Mouse (Mus musculus) cerebellum, adult 2 months (tissue): ENCODE measurements at regions not wholly inside any gene's neighbourhood (a gene's known extent, or its start where the extent isn't known, plus 50 kb on each side); places are given as distances from the start of the nearest gene placed in this dataset.

Experiments
- DNase-seq, 2 experiments: peaks; one replicate each; pipeline ENCODE4 v3.0.0; 2021
- H3K27ac ChIP-seq: fragments of 200-500 bp; 2 replicates; pipeline ENCODE4 v1.5.1; 2012; ENCODE audit warnings: low read length, control low read depth, inconsistent platforms; ENCODE audit not compliant: insufficient read depth
- H3K27me3 ChIP-seq: fragments of 200-500 bp; 2 replicates; pipeline ENCODE4 v1.6.1; 2012; ENCODE audit warnings: inconsistent platforms, mild to moderate bottlenecking, low read length, moderate library complexity; ENCODE audit not compliant: control insufficient read depth, insufficient read depth
- H3K4me1 ChIP-seq: fragments of 200-500 bp; 2 replicates; pipeline ENCODE4 v1.6.1; 2011; ENCODE audit warnings: low read length; ENCODE audit not compliant: control insufficient read depth, insufficient read depth
- H3K4me3 ChIP-seq: fragments of 200-500 bp; replicated peaks from 2 replicates; pipeline ENCODE3; 2011; ENCODE audit warnings: mild to moderate bottlenecking, low read depth, low read length, control low read depth; ENCODE audit not compliant: insufficient read depth
- CTCF ChIP-seq: fragments of 200-500 bp; IDR thresholded peaks from 2 replicates; pipeline ENCODE4 v1.5.1; 2011; ENCODE audit warnings: low read depth, mild to moderate bottlenecking, control low read depth, low read length, moderate library complexity, borderline replicate concordance; ENCODE audit not compliant: insufficient read depth
- POLR2A ChIP-seq: fragments of 200-500 bp; IDR thresholded peaks from 2 replicates; pipeline ENCODE4 v1.6.1; 2011; ENCODE audit warnings: low read length, control low read depth, borderline replicate concordance; ENCODE audit not compliant: insufficient read depth
- WGBS: fragments of 180-500 bp; shearing (Covaris S2); methylation state at CpG from one replicate; pipeline ENCODE4 v1.1.7; 2018; 5-methylcytosine and 5-hydroxymethylcytosine counted together

DNA sequence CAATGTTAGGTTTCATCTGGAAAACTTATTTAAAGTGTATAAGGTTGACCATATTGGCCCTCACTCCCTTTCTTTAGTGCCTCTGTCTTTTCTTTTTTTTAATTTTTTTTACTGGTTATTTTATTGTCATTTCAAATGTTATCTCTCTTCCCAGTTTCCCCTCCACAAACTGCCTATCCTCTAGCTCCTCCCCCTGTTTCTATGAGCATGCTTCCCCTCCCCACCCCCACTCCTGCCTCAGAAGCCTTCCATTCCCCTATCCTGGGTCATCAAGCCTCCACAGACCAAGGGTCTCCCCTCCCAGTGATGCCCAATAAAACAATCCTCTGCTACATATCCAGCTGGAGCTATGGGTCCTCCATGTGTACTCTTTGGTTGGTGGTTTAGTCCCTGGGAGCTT is 2134.9 kb upstream of the Lrrc6 start:
- H3K27ac ChIP-seq: no peak overlapping the region

DNA sequence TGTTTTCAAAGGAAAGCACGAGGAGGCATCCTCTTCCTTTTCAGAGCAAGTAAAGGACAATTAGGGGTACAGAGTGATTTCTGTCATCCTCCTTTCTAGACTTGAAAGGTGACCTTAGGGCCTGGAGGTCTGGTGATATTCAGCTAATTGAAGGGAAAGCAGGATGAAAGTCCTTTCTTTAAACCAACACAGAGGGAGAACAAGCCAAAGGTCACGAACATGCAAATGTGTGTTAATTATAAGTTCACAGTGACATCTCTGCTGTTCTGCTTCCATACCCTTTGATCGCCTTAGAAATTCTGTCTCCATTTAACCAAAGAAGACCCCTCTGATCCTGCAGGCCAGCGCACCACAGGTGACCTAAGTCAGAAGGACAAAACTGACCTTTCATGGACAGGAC is 2126.3 kb upstream of the Lrrc6 start:
- Histone ChIP-seq H3K4me3 (no peak overlapping the region), H3K4me1 (no peaks in the 10 kb centered on the region), H3K27me3 (no peaks in the 10 kb centered on the region), H3K27ac (no peak overlapping the region)
- no peak for DNase-seq
- no peak for TF ChIP-seq POLR2A
- TF ChIP-seq CTCF: no peak
- WGBS: 58% methylated on average over 4 of the region's 4 CpGs

More for the DNA sequence above, 2134.9 kb upstream of the Lrrc6 start:
- no peak for DNase-seq
- no peak overlapping the region for H3K4me3 ChIP-seq
- H3K27me3 ChIP-seq: no peaks in the 10 kb centered on the region
- no peaks in the 10 kb centered on the region for H3K4me1 ChIP-seq
- TF ChIP-seq CTCF: no peak
- no peak for TF ChIP-seq POLR2A

DNA sequence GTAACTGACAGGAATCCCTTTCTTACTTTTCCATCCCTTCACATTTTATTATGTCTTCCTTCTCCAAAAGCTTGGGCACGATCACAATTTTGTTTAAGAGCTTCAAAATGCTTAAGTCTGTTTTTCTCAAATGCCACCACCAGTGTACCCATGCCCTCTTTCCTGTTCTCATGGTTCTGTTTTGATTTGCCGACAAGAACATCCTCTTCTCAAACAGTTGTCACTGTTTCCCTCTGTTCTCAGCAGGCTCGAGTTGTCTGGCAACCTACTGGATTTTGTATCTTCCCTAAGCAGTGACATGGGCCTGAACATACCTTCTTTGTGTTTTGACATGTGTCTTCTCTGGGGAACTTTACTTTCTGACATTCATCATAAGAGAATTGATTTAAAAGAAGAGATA is 2124.1 kb upstream of the Lrrc6 start:
- no peak overlapping the region for H3K4me3 ChIP-seq
- DNase-seq: no peak
- TF ChIP-seq CTCF: no peak
- TF ChIP-seq POLR2A: no peak
- H3K27ac ChIP-seq: no peak overlapping the region
- 53% methylated on average over 3 of the region's 3 CpGs for WGBS
- H3K27me3 ChIP-seq: no peaks in the 10 kb centered on the region
- H3K4me1 ChIP-seq: no peaks in the 10 kb centered on the region

DNA sequence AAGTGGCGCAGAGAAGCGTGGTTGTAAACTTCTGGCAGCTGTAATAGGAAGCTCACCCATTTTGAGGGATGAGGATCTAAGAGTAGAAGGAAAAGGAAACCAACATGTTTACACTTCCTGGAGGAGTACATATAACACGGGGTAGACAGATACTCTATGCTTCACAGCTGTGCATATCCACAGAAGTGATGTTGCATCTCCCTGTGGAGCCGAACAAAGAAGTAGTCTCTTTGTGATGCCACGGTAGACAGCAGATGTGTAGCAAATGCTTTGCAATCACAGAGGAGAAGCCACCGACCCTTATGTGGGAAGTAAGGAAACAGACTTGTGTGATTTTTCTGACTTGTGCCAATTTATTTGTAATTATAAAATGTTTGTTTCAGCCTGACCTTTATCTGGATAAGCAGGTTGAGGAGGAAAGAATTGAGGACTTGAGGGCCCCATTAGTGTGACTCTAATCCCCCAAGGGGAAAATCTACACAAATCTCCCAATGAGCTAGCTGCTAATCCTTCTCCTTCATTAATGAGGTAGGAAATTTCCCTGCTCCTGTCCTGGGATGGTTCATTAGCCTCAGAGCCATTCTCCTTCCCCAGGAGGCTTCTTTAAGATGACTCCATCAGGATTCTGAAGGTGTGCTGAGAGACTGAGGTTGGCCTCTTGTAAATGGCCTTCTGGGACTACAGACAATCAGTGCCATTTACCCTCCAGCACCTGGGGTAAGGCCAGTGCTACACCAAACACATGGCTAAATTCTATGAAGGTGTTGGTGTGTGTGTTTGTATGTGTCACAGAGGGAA is 2119.9 kb upstream of the Lrrc6 start:
- TF ChIP-seq POLR2A: no peak
- no peak for TF ChIP-seq CTCF
- no peak overlapping the region for H3K4me3 ChIP-seq
- WGBS: 70% methylated on average over 6 of the region's 6 CpGs
- no peak for DNase-seq
- no peaks in the 10 kb centered on the region for H3K27me3 ChIP-seq
- H3K4me1 ChIP-seq: no peaks in the 10 kb centered on the region
- no peak overlapping the region for H3K27ac ChIP-seq

DNA sequence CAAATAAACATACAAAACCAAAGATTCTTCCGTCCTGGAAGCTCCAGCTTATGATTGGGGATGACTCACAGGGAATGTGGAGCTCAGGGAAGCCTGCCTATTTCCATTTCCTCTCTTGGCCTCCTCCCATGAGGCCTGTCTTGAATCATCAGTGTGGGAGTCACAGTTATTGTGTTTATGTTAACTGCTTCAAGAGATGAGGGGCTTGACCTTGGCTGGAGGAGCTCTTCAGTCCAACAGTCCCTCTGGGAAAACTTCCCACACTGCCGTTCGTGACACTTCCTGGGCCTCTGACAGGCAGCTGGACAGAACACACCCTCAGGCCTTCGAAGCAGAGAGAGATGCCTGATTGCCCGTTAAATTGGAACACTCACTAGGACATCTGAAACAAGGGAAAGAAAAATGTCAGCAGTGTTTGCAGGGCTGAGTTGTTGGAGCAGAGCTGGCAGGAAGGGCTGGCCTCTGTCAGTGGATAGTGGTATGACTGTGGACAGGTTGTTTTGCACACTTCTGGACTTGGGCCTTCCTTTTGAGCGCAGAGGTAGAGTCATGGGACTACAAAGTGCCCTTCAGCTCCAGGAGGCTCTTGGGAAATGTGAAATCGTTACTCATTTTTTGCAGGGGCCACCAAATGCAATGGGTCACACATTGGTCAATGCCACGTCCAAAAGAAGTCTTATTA is 2105.5 kb upstream of the Lrrc6 start:
- Histone ChIP-seq H3K4me3 (no peak overlapping the region), H3K4me1 (no peaks in the 10 kb centered on the region), H3K27me3 (no peaks in the 10 kb centered on the region), H3K27ac (no peak overlapping the region)
- WGBS: 50% methylated on average over 8 of the region's 8 CpGs
- no peak for TF ChIP-seq POLR2A
- no peak for TF ChIP-seq CTCF
- DNase-seq: peak in 1 of 2 experiments; percentile 7

DNA sequence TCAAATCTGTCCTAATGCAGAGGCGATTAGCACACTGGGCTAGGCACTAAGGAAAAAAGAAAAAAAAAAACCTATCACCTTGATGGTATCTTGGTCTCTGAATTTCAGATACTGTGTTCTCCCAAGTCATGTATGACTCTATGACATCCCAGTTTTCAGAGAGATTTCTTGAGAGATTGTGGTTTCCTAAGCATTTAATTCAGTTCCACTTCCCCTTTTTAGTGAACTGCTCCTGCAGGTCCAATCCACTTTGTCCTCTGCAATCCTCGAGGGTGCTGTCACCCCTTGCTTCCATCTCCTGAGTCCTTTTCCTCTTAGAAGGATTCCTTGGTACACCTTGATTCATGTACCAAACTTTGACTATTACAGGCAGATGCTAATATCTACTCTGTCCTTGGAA is 2104.8 kb upstream of the Lrrc6 start:
- TF ChIP-seq CTCF: no peak
- no peak for TF ChIP-seq POLR2A
- WGBS: 80% methylated on average over 2 of the region's 2 CpGs
- no peak for DNase-seq
- H3K4me3 ChIP-seq: no peak overlapping the region
- H3K27me3 ChIP-seq: no peaks in the 10 kb centered on the region
- no peak overlapping the region for H3K27ac ChIP-seq
- no peaks in the 10 kb centered on the region for H3K4me1 ChIP-seq

DNA sequence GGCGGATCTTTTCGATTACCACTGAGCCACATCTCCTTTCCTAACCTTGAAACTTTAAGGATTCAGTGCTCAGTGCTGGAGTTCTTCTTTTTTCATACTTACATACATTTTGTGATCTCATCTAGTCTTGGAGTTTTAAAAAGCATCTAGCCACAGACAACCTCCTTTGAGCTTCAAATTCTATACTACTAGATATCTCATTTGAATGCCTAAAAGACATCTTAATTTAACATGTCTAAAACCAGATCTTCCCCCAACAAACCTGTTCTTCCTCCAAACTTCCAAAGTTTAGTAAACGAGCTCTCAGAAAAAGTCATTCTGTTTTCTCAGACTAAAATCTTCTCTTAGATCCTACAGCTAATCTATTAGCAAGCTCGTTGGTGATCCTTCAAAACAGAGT is 2081.5 kb upstream of the Lrrc6 start:
- TF ChIP-seq CTCF (no peak), POLR2A (no peak)
- Histone ChIP-seq H3K27ac (no peak overlapping the region), H3K27me3 (no peaks in the 10 kb centered on the region), H3K4me3 (no peak overlapping the region), H3K4me1 (no peaks in the 10 kb centered on the region)
- 83% methylated on average over 4 of the region's 4 CpGs for WGBS
- DNase-seq: no peak

DNA sequence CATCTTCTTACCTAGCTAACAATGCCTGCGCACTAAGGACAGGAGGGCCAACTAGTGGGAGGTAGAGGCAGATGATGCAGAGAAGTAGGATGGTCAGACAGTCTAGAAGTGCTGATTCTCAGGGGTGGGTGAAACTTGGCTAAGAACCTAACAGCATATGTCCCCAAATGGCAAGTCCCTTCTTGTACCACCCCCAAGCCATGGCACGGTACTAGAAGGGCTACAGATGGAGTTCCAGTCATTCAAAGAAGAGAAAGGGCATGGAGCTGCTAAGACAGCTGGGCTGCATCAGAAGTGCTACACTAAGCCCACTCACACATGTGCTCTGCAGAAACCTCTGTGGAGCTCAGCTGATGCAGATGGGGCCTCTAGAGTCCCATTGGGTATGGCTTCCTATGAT is 2078.8 kb upstream of the Lrrc6 start:
- H3K27me3 ChIP-seq: no peaks in the 10 kb centered on the region
- 70% methylated on average over 2 of the region's 2 CpGs for WGBS
- no peaks in the 10 kb centered on the region for H3K4me1 ChIP-seq
- no peak for DNase-seq
- no peak overlapping the region for H3K27ac ChIP-seq
- no peak overlapping the region for H3K4me3 ChIP-seq
- TF ChIP-seq CTCF (no peak), POLR2A (no peak)
